Mouse (Mus musculus) ovary, postnatal 10 days (tissue): ENCODE data around the gene Rnf186.

ENCODE experiments used
- DNase-seq: peaks from one replicate; pipeline ENCODE4 v3.0.0; 2022; ENCODE audit warnings: low spot score

Rnf186 gene

DNA sequence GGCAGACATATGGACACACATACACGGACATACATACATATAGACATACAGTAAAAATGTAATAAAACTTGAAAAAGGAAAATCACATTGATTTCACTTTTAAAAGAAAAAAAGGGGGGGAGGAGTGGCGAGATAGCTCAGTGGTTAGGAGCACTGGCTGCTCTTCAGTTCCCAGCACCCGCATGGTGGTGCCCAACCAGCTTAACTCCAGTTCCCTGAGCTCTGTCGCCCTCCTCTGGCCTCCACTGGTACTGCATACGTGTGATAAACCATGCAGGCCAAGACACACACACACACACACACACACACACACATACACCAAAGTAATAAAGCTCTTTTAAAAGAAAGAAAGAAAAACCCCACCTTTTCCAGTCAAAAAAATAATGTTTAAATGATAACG is 47.9 kb downstream of the Rnf186 start:
- no peak for DNase-seq
